Mouse (Mus musculus) hindbrain, embryonic 15.5 days (tissue): Measurements from ENCODE around the gene Slc5a9. TPM values are rescaled to one million over a fixed set of nuclear protein-coding genes. Genes with fewer than 3 reads are reported as not detected.
A peak's percentile ranks its signal among the peaks of the same experiment; 100 is the strongest.
"Not testable (repeated sequence)": the region's sequence is repeated elsewhere in the genome, so short reads cannot be mapped to it uniquely, and the experiment has no call there.

ENCODE experiments used
- ATAC-seq: fragments of 200-750 bp; cut with Nextera tagmentation; 2 replicates; pipeline ENCODE4 v1.8.0; 2017; ENCODE audit warnings: low read depth, moderate number of reproducible peaks, moderate TSS enrichment; ENCODE audit not compliant: low FRiP score
- H3K27ac ChIP-seq: fragments of 300-500 bp; sonication (generic); replicated peaks from 2 replicates; pipeline ENCODE4 v1.5.1; 2015; ENCODE audit warnings: mild to moderate bottlenecking, inconsistent platforms
- H3K27me3 ChIP-seq: fragments of 300-500 bp; sonication (generic); 2 replicates; pipeline ENCODE4 v1.6.1; 2015; ENCODE audit warnings: control low read depth, inconsistent platforms
- H3K36me3 ChIP-seq: fragments of 300-500 bp; sonication (generic); 2 replicates; pipeline ENCODE4 v1.6.1; 2015; ENCODE audit warnings: control low read depth, inconsistent platforms
- H3K4me1 ChIP-seq: fragments of 300-500 bp; sonication (generic); replicated peaks from 2 replicates; pipeline ENCODE4 v1.6.1; 2015; ENCODE audit warnings: control low read depth, inconsistent platforms
- H3K4me2 ChIP-seq: fragments of 300-500 bp; sonication (generic); 2 replicates; pipeline ENCODE4 v1.6.1; 2015; ENCODE audit warnings: moderate library complexity, mild to moderate bottlenecking, inconsistent platforms
- H3K4me3 ChIP-seq: fragments of 300-500 bp; sonication (generic); 2 replicates; pipeline ENCODE4 v1.5.1; 2015; ENCODE audit warnings: mild to moderate bottlenecking, inconsistent platforms
- H3K9ac ChIP-seq: fragments of 300-500 bp; sonication (generic); 2 replicates; pipeline ENCODE4 v1.6.1; 2015; ENCODE audit warnings: inconsistent platforms
- H3K9me3 ChIP-seq: fragments of 300-500 bp; sonication (generic); 2 replicates; pipeline ENCODE4 v1.6.1; 2016; ENCODE audit warnings: control low read depth, inconsistent platforms
- WGBS: fragments of 180-500 bp; shearing (Covaris S2); methylation state at CpG from one replicate; pipeline ENCODE4 v1.1.7; 2015; 5-methylcytosine and 5-hydroxymethylcytosine counted together
- polyA plus RNA-seq: library from polyadenylated mRNA; unstranded; fragments of >200 nt; fragmentation: Nextera tagmentation; extraction: Ambion mirVana; gene quantifications from 2 replicates; pipeline ENCODE4 v1.2.1, GENCODE M21; 2015

Slc5a9 gene
- polyA plus RNA-seq = 0.22 TPM in 1 of 2 replicates, not detected in the other

DNA sequence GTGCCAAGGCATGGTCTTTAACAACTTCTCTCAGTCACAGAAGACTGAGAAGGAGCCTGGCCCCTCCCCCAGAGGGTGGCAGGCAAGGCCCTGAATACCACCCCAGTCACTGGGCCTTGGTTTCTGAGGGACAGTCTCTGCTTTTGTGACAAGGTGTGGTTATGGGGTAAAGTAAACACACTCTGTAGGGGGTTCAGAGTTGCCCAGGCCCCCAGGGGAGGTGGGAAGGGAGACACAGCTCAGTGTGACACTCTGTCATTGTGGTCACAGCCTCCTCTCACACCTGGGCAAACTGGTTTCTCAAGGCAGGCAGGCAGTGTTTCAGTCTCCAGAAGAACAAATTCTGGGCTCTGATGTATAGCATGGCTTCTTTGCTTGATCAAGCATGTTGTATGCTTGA is at the start of gene Slc5a9:
Gene Slc5a9 (minus strand): TSS at position 144 of the 400 bp plus-strand sequence.
- no peak for ATAC-seq
- no peaks in the 10 kb centered on the region for H3K27me3 ChIP-seq
- H3K36me3 ChIP-seq = no peaks in the 10 kb centered on the region
- H3K9ac ChIP-seq = no peak within 1 kb of the TSS
- H3K4me1 ChIP-seq = no peaks in the 10 kb centered on the region
- no peak within 1 kb of the TSS for H3K27ac ChIP-seq
- H3K9me3 ChIP-seq = no peaks in the 10 kb centered on the region
- H3K4me3 ChIP-seq = no peak within 1 kb of the TSS
- H3K4me2 ChIP-seq = no peak within 1 kb of the TSS

DNA sequence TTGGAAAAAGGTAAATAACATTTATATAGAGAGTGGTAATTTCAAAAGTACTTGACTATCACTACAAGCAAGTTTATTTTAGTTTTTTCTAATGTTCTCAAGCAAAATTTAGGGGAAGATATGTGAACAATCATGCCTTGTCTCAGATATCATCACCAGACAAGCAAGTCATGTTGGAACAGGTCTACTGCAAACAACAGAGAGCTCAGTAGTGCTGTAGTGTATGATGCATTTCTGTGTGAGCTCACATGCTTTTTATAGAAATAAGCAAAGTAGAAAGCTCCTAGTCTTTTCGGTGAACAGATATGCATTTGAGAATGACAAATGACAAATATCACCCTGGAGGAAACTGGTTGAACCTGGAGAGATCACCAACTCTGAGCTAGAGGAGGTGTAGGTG is 16.4 kb upstream of the Slc5a9 start, which contains the start of gene Skint8:
Gene Skint8 (plus strand): TSS at position 301 of the 400 bp plus-strand sequence.
- 89% methylated on average over 1 of the region's 1 CpGs for WGBS
- Histone ChIP-seq H3K4me2 (no peak within 1 kb of the TSS), H3K9ac (no peak within 1 kb of the TSS), H3K36me3 (no peaks in the 10 kb centered on the region), H3K27ac (no peak within 1 kb of the TSS), H3K9me3 (peaks cover 6% of the 10 kb centered on the region; the same call in 1 of the 2 replicates), H3K4me1 (no peaks in the 10 kb centered on the region), H3K4me3 (no peak within 1 kb of the TSS), H3K27me3 (no peaks in the 10 kb centered on the region)
- ATAC-seq = no peak

DNA sequence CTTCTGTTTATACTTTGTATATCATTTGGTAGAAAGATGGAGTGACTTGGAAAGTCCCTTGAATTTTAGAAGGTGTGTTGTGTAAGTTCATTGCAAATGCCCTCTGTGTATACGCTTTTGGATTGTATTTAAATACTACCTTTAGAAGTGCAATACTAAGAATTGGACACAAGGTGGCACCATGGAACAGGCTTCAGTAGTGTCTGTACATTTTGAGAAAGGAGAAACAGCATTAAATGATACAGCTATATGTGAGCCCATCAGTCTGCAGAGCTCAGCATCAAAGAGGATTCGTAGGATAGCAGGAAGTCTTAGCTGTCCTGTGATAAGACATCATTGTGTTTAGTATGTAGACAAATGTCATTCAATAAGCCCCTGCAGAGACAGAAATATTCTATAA is 5.2 kb upstream of the Slc5a9 start:
- Histone ChIP-seq H3K36me3 (no peaks in the 10 kb centered on the region), H3K27ac (no peak overlapping the region), H3K27me3 (no peaks in the 10 kb centered on the region), H3K9me3 (no peaks in the 10 kb centered on the region), H3K4me1 (no peaks in the 10 kb centered on the region), H3K9ac (no peak overlapping the region), H3K4me3 (no peak overlapping the region), H3K4me2 (no peak overlapping the region)
- 44% methylated on average over 2 of the region's 2 CpGs for WGBS
- peak; percentile 73; the same call in 1 of the 2 replicates for ATAC-seq

DNA sequence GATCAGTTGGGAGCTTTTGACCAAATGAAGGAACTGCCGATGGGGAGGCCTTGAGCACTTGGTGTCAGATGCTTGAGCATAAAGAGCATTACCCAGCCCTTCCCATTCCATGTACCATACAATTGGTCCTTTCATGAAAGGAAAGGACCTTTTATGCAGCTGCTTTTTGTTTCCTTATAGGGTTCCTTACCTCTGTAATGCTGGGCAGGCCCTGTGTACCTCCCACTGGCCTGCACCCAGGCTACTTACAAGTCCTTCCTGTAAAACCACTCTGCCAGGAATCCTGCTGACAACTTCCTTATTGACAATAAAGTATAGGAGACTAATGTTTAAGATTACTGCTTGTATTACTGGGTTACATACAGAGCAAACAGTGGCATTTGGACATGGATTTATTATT is 1.2 kb downstream of the Slc5a9 start:
- Histone ChIP-seq H3K27me3 (no peaks in the 10 kb centered on the region), H3K9me3 (no peaks in the 10 kb centered on the region), H3K9ac (no peak overlapping the region), H3K4me3 (no peak overlapping the region), H3K36me3 (no peaks in the 10 kb centered on the region), H3K27ac (no peak overlapping the region), H3K4me2 (no peak overlapping the region), H3K4me1 (no peaks in the 10 kb centered on the region)
- no peak for ATAC-seq
- 63% methylated on average over 1 of the region's 1 CpGs for WGBS

DNA sequence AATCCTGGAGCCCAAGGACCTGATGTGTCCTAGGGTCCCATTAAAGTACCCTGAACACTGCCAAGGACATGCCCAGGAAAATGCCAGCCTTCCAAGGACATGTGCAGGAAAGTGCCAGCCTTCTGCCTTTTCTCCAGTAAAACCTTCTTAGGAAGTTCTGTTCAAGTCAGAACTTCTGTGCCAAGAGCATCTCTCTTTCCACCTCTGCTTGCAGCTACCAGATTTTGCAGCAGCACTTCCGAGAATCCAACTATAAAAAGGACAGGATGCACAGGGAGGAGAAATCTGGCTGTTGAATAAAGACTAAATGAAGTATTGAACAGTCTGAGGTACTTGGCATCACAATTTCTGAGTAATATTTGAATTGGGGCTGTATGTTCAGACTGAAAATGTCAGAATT is 2.2 kb downstream of the Slc5a9 start:
- not testable (repeated sequence) for H3K9me3 ChIP-seq, H3K4me3 ChIP-seq, H3K36me3 ChIP-seq, H3K4me2 ChIP-seq, H3K4me1 ChIP-seq, H3K27me3 ChIP-seq, H3K9ac ChIP-seq, ATAC-seq, H3K27ac ChIP-seq
- 87% methylated on average over 1 of the region's 1 CpGs for WGBS

DNA sequence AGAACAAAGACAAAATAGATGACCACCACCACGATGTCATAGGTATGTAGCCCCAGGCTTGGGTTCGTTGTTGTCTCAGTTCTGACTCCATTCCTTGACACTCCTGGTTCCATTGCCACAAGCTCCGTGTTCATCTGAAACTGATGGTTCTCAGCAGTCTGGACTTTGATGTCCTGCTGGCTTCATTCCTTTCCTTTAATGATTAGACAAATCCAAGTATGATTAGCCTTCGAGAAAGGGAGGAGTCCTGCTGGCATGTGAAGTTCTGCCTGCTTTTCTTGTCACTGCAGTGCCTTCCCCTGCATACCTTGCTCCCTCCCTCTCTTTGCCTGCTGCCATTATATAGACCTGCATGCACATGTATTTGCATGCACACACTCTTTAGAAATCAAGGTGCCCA is 4.2 kb downstream of the Slc5a9 start:
- H3K27me3 ChIP-seq = no peaks in the 10 kb centered on the region
- H3K36me3 ChIP-seq = no peaks in the 10 kb centered on the region
- H3K4me2 ChIP-seq = no peak overlapping the region
- no peak overlapping the region for H3K4me3 ChIP-seq
- no peak for ATAC-seq
- 78% methylated on average over 4 of the region's 4 CpGs for WGBS
- no peaks in the 10 kb centered on the region for H3K9me3 ChIP-seq
- no peak overlapping the region for H3K27ac ChIP-seq
- H3K9ac ChIP-seq = no peak overlapping the region
- no peaks in the 10 kb centered on the region for H3K4me1 ChIP-seq

DNA sequence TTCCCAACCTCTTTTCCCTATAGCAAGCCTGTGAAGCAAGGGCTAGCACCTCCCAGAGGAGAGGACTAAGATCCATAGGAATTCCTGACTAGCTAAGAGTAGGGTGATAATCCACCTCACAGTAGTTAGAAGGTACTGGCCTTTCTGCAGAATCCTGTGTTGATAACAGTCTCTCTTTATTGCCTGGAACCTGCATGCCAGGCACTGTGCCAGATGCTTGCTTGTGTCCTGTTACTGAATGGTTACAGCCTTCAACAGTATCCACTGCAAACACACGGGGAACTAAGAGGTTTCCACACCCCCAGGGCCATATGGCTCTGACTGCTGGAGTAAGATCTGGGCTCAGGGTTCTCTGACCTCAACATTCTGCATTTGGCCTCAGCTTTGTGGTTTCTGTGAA is 5.0 kb downstream of the Slc5a9 start:
- no peaks in the 10 kb centered on the region for H3K4me1 ChIP-seq
- no peak for ATAC-seq
- H3K9ac ChIP-seq = no peak overlapping the region
- H3K27ac ChIP-seq = no peak overlapping the region
- WGBS = 55% methylated on average over 1 of the region's 1 CpGs
- H3K9me3 ChIP-seq = no peaks in the 10 kb centered on the region
- no peaks in the 10 kb centered on the region for H3K36me3 ChIP-seq
- no peak overlapping the region for H3K4me2 ChIP-seq
- H3K4me3 ChIP-seq = no peak overlapping the region
- no peaks in the 10 kb centered on the region for H3K27me3 ChIP-seq

DNA sequence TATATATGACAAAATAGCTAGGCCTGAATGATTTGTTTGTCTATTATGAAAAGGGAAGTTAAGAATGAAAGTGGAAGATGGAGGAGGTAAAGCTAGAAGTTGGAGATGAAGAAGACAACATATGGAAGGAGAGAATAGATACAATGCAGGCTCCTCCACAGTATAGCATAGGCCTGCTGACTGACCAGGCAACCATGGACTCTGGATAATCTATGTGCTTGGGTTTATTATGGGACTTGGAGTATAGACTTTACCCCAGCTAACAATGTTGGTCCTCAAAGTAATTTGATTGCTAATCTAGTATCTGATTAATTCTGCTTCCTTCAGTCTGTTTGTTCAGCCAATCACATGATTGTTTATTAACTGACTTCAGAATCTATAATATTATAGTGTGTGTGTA is 10.6 kb downstream of the Slc5a9 start:
- H3K36me3 ChIP-seq = no peaks in the 10 kb centered on the region
- H3K9ac ChIP-seq = no peak overlapping the region
- no peaks in the 10 kb centered on the region for H3K4me1 ChIP-seq
- ATAC-seq = no peak
- no peaks in the 10 kb centered on the region for H3K27me3 ChIP-seq
- no peak overlapping the region for H3K4me3 ChIP-seq
- no peak overlapping the region for H3K4me2 ChIP-seq
- H3K27ac ChIP-seq = no peak overlapping the region
- H3K9me3 ChIP-seq = no peaks in the 10 kb centered on the region

DNA sequence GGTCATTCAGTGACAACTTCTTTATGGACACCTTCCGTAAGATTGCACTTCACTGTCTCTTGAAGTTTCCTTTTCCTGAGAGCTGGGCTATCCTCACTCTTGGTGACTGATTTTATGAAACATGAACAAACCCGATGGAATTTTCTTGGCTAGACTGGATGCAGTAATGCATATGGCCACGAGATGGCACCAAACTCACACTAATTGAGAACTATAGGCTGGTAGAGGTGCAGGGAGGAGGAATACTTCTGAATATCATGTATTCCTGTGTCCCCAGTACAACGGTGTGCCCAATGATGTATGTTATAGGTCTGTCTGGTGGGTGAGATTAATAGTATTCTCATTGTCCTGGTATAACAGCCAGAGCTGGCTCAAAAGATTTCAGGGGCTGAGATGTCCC is 16.1 kb downstream of the Slc5a9 start:
- 17% methylated on average over 4 of the region's 4 CpGs for WGBS
- Histone ChIP-seq H3K9ac (no peak overlapping the region), H3K9me3 (no peaks in the 10 kb centered on the region), H3K36me3 (no peaks in the 10 kb centered on the region), H3K4me3 (no peak overlapping the region), H3K4me2 (no peak overlapping the region), H3K27me3 (no peaks in the 10 kb centered on the region), H3K27ac (no peak overlapping the region), H3K4me1 (no peaks in the 10 kb centered on the region)
- ATAC-seq = peak; percentile 82; the same call in 1 of the 2 replicates

DNA sequence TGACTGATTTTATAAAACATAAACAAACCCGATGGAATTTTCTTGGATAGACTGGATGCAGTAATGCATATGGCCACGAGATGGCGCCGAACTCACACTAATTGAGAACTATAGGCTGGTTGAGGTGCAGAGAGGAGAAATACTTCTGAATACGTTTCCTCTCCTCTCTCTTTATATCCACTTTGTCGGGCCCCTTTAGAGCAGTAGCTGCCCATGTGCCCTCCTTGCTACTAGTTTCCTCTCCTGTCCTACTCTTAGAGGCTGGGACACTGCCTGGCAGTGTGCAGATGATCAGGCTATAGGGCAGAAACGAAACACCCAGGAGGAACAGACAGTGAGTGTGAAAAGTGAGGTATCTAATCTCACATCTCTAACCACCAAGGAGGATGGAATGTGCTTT is 16.7 kb downstream of the Slc5a9 start:
- no peak overlapping the region for H3K4me3 ChIP-seq
- peak overlapping the region; percentile 32; the same call in 1 of the 2 replicates for H3K4me2 ChIP-seq
- ATAC-seq = peak; percentile 81
- H3K27ac ChIP-seq = no peak overlapping the region
- no peaks in the 10 kb centered on the region for H3K9me3 ChIP-seq
- H3K4me1 ChIP-seq = no peaks in the 10 kb centered on the region
- no peaks in the 10 kb centered on the region for H3K36me3 ChIP-seq
- no peaks in the 10 kb centered on the region for H3K27me3 ChIP-seq
- H3K9ac ChIP-seq = no peak overlapping the region
- 11% methylated on average over 7 of the region's 7 CpGs for WGBS

DNA sequence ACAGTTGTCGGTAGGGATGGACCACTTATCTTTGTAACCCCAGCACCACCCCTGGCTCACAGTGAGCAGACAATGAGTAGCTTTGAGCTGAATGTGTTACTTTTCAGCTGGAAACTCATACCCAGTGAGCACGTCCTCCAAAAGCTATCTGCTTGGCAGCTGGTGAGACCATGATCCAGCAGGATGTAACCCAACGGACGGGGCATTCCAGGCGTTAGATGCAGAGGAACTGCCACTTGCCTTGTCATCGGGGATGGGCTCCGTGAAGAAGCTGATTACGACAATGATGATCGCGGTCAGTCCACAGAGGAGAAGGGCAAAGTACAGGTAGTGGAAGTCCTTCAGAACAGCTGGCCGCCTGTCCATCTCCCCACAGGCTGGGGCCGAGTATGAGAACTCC is 19.2 kb downstream of the Slc5a9 start:
- 90% methylated on average over 12 of the region's 12 CpGs for WGBS
- Histone ChIP-seq H3K9me3 (no peaks in the 10 kb centered on the region), H3K4me3 (no peak overlapping the region), H3K9ac (no peak overlapping the region), H3K4me1 (no peaks in the 10 kb centered on the region), H3K27ac (no peak overlapping the region), H3K4me2 (no peak overlapping the region), H3K27me3 (no peaks in the 10 kb centered on the region), H3K36me3 (no peaks in the 10 kb centered on the region)
- ATAC-seq = no peak

DNA sequence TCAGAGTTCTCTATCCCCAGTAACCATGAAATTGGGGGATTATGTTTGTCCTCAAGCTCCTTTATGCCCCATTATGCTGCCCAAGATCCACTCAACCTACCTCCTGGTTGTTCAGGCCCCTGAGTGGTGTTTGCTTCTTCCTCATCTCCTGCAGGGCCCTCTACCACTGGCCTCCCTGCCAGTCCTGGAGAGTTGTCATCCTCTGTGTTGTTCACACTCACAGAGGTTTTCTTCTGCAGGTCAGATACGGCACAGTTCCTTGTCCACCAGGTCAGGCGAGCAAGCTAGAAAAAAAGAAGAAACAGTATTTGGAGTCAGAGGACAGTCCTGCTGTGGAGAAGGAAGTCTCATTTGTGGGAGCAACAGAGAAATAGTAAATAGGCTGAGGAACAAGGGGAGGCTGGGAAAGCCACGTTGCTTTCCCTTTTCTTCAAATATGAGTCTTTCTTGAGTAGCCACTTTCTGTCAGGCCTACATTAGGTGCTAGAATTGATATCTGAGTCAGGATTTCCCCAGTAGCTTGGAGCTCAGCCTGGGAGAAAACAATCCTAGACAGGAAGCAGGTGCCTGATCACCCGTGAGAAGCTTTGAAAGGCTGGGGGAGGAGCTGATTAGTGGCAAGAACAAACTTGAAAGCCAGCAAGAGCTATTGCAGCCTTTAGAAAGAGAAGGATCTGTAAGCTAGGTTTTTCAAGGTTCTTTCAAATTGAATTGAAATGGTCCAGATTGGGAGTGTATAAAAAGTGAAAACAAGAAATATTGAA is 22.4 kb downstream of the Slc5a9 start:
- 50% methylated on average over 4 of the region's 4 CpGs for WGBS
- Histone ChIP-seq H3K27ac (no peak overlapping the region), H3K4me3 (no peak overlapping the region), H3K4me2 (no peak overlapping the region), H3K36me3 (no peaks in the 10 kb centered on the region), H3K9me3 (no peaks in the 10 kb centered on the region), H3K4me1 (no peaks in the 10 kb centered on the region), H3K9ac (no peak overlapping the region), H3K27me3 (no peaks in the 10 kb centered on the region)
- ATAC-seq = no peak
